Mouse (Mus musculus) neural tube, embryonic 14.5 days (tissue): ENCODE results near the gene Taf1a. TPM values are rescaled to one million over a fixed set of nuclear protein-coding genes. Genes with fewer than 3 reads are reported as not detected.
"Not testable (repeated sequence)": the region's sequence is repeated elsewhere in the genome, so short reads cannot be mapped to it uniquely, and the experiment has no call there.

Experiments used
- ATAC-seq: fragments of 200-750 bp; cut with Nextera tagmentation; 2 replicates; pipeline ENCODE4 v1.8.0; 2017; ENCODE audit warnings: low read depth, mild to moderate bottlenecking, moderate TSS enrichment, moderate library complexity
- H3K27ac ChIP-seq: fragments of 300-500 bp; sonication (generic); 2 replicates; pipeline ENCODE4 v1.5.1; 2014; ENCODE audit warnings: low read depth, mild to moderate bottlenecking, control low read depth, low read length, moderate library complexity, mixed read lengths
- H3K27me3 ChIP-seq: fragments of 300-500 bp; sonication (generic); 2 replicates; pipeline ENCODE4 v1.6.1; 2014; ENCODE audit warnings: low read length; ENCODE audit not compliant: control insufficient read depth, insufficient read depth
- H3K36me3 ChIP-seq: fragments of 300-500 bp; sonication (generic); 2 replicates; pipeline ENCODE4 v1.6.1; 2014; ENCODE audit warnings: low read length, mixed read lengths; ENCODE audit not compliant: control insufficient read depth, insufficient read depth
- H3K4me1 ChIP-seq: fragments of 300-500 bp; sonication (generic); 2 replicates; pipeline ENCODE4 v1.6.1; 2014; ENCODE audit warnings: low read length; ENCODE audit not compliant: control insufficient read depth, insufficient read depth
- H3K4me2 ChIP-seq: fragments of 300-500 bp; sonication (generic); 2 replicates; pipeline ENCODE4 v1.6.1; 2014; ENCODE audit warnings: mild to moderate bottlenecking, low read depth, low read length, control low read depth
- H3K4me3 ChIP-seq: fragments of 300-500 bp; sonication (generic); 2 replicates; pipeline ENCODE4 v1.5.1; 2014; ENCODE audit warnings: low read depth, low read length, control low read depth, mixed read lengths
- H3K9ac ChIP-seq: fragments of 300-500 bp; sonication (generic); replicated peaks from 2 replicates; pipeline ENCODE4 v1.6.1; 2014; ENCODE audit warnings: low read depth, mild to moderate bottlenecking, control low read depth, low read length, mixed read lengths
- H3K9me3 ChIP-seq: fragments of 300-500 bp; sonication (generic); 2 replicates; pipeline ENCODE4 v1.6.1; 2016; ENCODE audit warnings: low read length; ENCODE audit not compliant: control insufficient read depth
- WGBS: fragments of 180-500 bp; shearing (Covaris S2); extraction: QIAGEN DNeasy Blood & Tissue Kit; methylation state at CpG from one replicate; pipeline ENCODE4 v1.1.7; 2014; 5-methylcytosine and 5-hydroxymethylcytosine counted together
- polyA plus RNA-seq: library from polyadenylated mRNA; unstranded; fragments of >200 nt; fragmentation: Nextera tagmentation; extraction: Ambion mirVana; gene quantifications from 2 replicates; pipeline ENCODE4 v1.2.1, GENCODE M21; 2014

Gene Taf1a
- 16.1 and 17.2 TPM in 2 replicates for polyA plus RNA-seq

GRCm38 (mm10) chr1:183388426-183389406, at the start of gene Taf1a:
Taf1a (plus strand) TSS chr1:183388981.
- Histone ChIP-seq H3K9ac (peak within 1 kb of the TSS; percentile 44), H3K9me3 (no peaks in the 10 kb centered on the region), H3K27me3 (0 out of 2 replicates have a peak, but pooled peaks cover 3% of the 10 kb centered on the region), H3K27ac (peak within 1 kb of the TSS; percentile 66), H3K36me3 (no peaks in the 10 kb centered on the region), H3K4me3 (peak within 1 kb of the TSS; percentile 75), H3K4me2 (peak within 1 kb of the TSS; percentile 83), H3K4me1 (peaks cover 6% of the 10 kb centered on the region; the same call in 1 of the 2 replicates)
- peak; percentile 100 for ATAC-seq
- WGBS, result 6% methylated on average over 44 of the region's 44 CpGs

- not testable (repeated sequence) for ATAC-seq
- peaks cover 23% of the 10 kb centered on the region for H3K36me3 ChIP-seq
- WGBS, result 96% methylated on average over 1 of the region's 1 CpGs
Observed at GRCm38 (mm10) chr1:183342902-183343301, 45.9 kb upstream of the Taf1a start.

GRCm38 (mm10) chr1:183344886-183345816, 43.6 kb upstream of the Taf1a start:
- under 1% methylated on average over 70 of the region's 72 CpGs for WGBS
- peak overlapping the region; percentile 82 for H3K27ac ChIP-seq
- peaks cover 14% of the 10 kb centered on the region for H3K4me1 ChIP-seq
- peak overlapping the region; percentile 98 for H3K4me3 ChIP-seq
- peak overlapping the region; percentile 81 for H3K4me2 ChIP-seq
- peak overlapping the region; percentile 95 for H3K9ac ChIP-seq
- H3K36me3 ChIP-seq, result peaks cover 14% of the 10 kb centered on the region
- peak; percentile 99 for ATAC-seq
- H3K27me3 ChIP-seq, result no peaks in the 10 kb centered on the region
- H3K9me3 ChIP-seq, result no peaks in the 10 kb centered on the region

More at GRCm38 (mm10) chr1:183342902-183343301, 45.9 kb upstream of the Taf1a start:
- not testable (repeated sequence) for H3K4me2 ChIP-seq, H3K9ac ChIP-seq, H3K27ac ChIP-seq, H3K9me3 ChIP-seq, H3K4me3 ChIP-seq, H3K27me3 ChIP-seq
- peaks cover 14% of the 10 kb centered on the region for H3K4me1 ChIP-seq

- H3K4me3 ChIP-seq, result peak overlapping the region; percentile 98
- H3K4me2 ChIP-seq, result peak overlapping the region; percentile 81
- H3K36me3 ChIP-seq, result peaks cover 14% of the 10 kb centered on the region
- peak; percentile 29; the same call in 1 of the 2 replicates for ATAC-seq
- no peaks in the 10 kb centered on the region for H3K9me3 ChIP-seq
- no peaks in the 10 kb centered on the region for H3K27me3 ChIP-seq
- WGBS, result 13% methylated on average over 10 of the region's 10 CpGs
- peak overlapping the region; percentile 95 for H3K9ac ChIP-seq
- H3K4me1 ChIP-seq, result peaks cover 14% of the 10 kb centered on the region
- peak overlapping the region; percentile 82 for H3K27ac ChIP-seq
Observed at GRCm38 (mm10) chr1:183345817-183346195, 43.0 kb upstream of the Taf1a start.

- Histone ChIP-seq H3K9me3 (no peaks in the 10 kb centered on the region), H3K27ac (no peak overlapping the region), H3K36me3 (peaks cover 34% of the 10 kb centered on the region), H3K4me1 (peaks cover 14% of the 10 kb centered on the region), H3K27me3 (no peaks in the 10 kb centered on the region), H3K4me3 (no peak overlapping the region), H3K4me2 (no peak overlapping the region), H3K9ac (no peak overlapping the region)
- no peak for ATAC-seq
- WGBS, result 30% methylated on average over 6 of the region's 6 CpGs
Observed at GRCm38 (mm10) chr1:183349840-183350239, 38.9 kb upstream of the Taf1a start.

GRCm38 (mm10) chr1:183358901-183359300, 29.9 kb upstream of the Taf1a start:
- H3K4me1 ChIP-seq, result no peaks in the 10 kb centered on the region
- H3K27me3 ChIP-seq, result no peaks in the 10 kb centered on the region
- no peaks in the 10 kb centered on the region for H3K9me3 ChIP-seq
- H3K4me3 ChIP-seq, result no peak overlapping the region
- no peak overlapping the region for H3K27ac ChIP-seq
- H3K4me2 ChIP-seq, result no peak overlapping the region
- peaks cover 40% of the 10 kb centered on the region for H3K36me3 ChIP-seq
- H3K9ac ChIP-seq, result no peak overlapping the region
- ATAC-seq, result no peak
- WGBS, result 94% methylated on average over 3 of the region's 3 CpGs

- Histone ChIP-seq H3K9ac (no peak overlapping the region), H3K4me1 (no peaks in the 10 kb centered on the region), H3K4me2 (no peak overlapping the region), H3K27me3 (no peaks in the 10 kb centered on the region), H3K4me3 (no peak overlapping the region), H3K27ac (no peak overlapping the region), H3K9me3 (no peaks in the 10 kb centered on the region), H3K36me3 (peaks cover 40% of the 10 kb centered on the region)
- ATAC-seq, result no peak
- WGBS, result 96% methylated on average over 5 of the region's 5 CpGs
Observed at GRCm38 (mm10) chr1:183362301-183362700, 26.5 kb upstream of the Taf1a start.

- Histone ChIP-seq H3K9ac (no peak overlapping the region), H3K36me3 (peaks cover 36% of the 10 kb centered on the region), H3K27me3 (no peaks in the 10 kb centered on the region), H3K9me3 (no peaks in the 10 kb centered on the region), H3K4me2 (no peak overlapping the region), H3K4me3 (no peak overlapping the region), H3K4me1 (no peaks in the 10 kb centered on the region), H3K27ac (no peak overlapping the region)
- ATAC-seq, result no peak
- WGBS, result 92% methylated on average over 14 of the region's 14 CpGs
Observed at GRCm38 (mm10) chr1:183362729-183363576, 25.8 kb upstream of the Taf1a start.
